Mouse (Mus musculus) stomach, embryonic 14.5 days (tissue): ENCODE measurements around the gene Rab42. TPM values are rescaled to one million over a fixed set of nuclear protein-coding genes. Genes with fewer than 3 reads are reported as not detected.
"Not testable (repeated sequence)": the region's sequence is repeated elsewhere in the genome, so short reads cannot be mapped to it uniquely, and the experiment has no call there.

Experiments
- ATAC-seq: fragments of 200-750 bp; cut with Nextera tagmentation; 2 replicates; pipeline ENCODE4 v1.8.0; 2017; ENCODE audit warnings: low read depth, moderate TSS enrichment; ENCODE audit not compliant: insufficient number of reproducible peaks, insufficient read depth, low FRiP score
- H3K27ac ChIP-seq: fragments of 300-500 bp; sonication (generic); 2 replicates; pipeline ENCODE4 v1.5.1; 2014; ENCODE audit warnings: mild to moderate bottlenecking, low read length, moderate library complexity, mixed read lengths
- H3K27me3 ChIP-seq: fragments of 300-500 bp; sonication (generic); 2 replicates; pipeline ENCODE4 v1.6.1; 2014; ENCODE audit warnings: low read length, control low read depth, mixed read lengths; ENCODE audit not compliant: control insufficient read depth, insufficient read depth
- H3K36me3 ChIP-seq: fragments of 300-500 bp; sonication (generic); 2 replicates; pipeline ENCODE4 v1.6.1; 2014; ENCODE audit warnings: mild to moderate bottlenecking, control low read depth, low read length, moderate library complexity, mixed read lengths; ENCODE audit not compliant: control insufficient read depth, insufficient read depth
- H3K4me1 ChIP-seq: fragments of 300-500 bp; sonication (generic); 2 replicates; pipeline ENCODE4 v1.6.1; 2014; ENCODE audit warnings: low read length, control low read depth, mixed read lengths; ENCODE audit not compliant: control insufficient read depth, insufficient read depth
- H3K4me2 ChIP-seq: fragments of 300-500 bp; sonication (generic); replicated peaks from 2 replicates; pipeline ENCODE4 v1.6.1; 2014; ENCODE audit warnings: low read depth, low read length, control low read depth
- H3K4me3 ChIP-seq: fragments of 300-500 bp; sonication (generic); 2 replicates; pipeline ENCODE4 v1.5.1; 2014; ENCODE audit warnings: low read depth, low read length, control low read depth
- H3K9ac ChIP-seq: fragments of 300-500 bp; sonication (generic); replicated peaks from 2 replicates; pipeline ENCODE4 v1.6.1; 2014; ENCODE audit warnings: low read depth, mild to moderate bottlenecking, control low read depth, low read length, moderate library complexity, mixed read lengths
- H3K9me3 ChIP-seq: fragments of 300-500 bp; sonication (generic); 2 replicates; pipeline ENCODE4 v1.6.1; 2016; ENCODE audit warnings: low read depth, low read length, control low read depth; ENCODE audit not compliant: control insufficient read depth
- WGBS: fragments of 180-500 bp; shearing (Covaris S2); extraction: QIAGEN DNeasy Blood & Tissue Kit; methylation state at CpG from one replicate; pipeline ENCODE4 v1.1.7; 2014; 5-methylcytosine and 5-hydroxymethylcytosine counted together
- polyA plus RNA-seq: library from polyadenylated mRNA; unstranded; fragments of >200 nt; fragmentation: Nextera tagmentation; extraction: Ambion mirVana; gene quantifications from 2 replicates; pipeline ENCODE4 v1.2.1, GENCODE M21; 2014

The Rab42 gene
- polyA plus RNA-seq, 1 experiment from 2014 or later: 2.6 TPM

GRCm38 (mm10) chr4:132295696-132296390 is 7.3 kb downstream of the Rab42 start:
- H3K4me1 ChIP-seq: no peaks in the 10 kb centered on the region
- H3K36me3 ChIP-seq: peaks cover 9% of the 10 kb centered on the region; the same call in 1 of the 2 replicates
- no peaks in the 10 kb centered on the region for H3K9me3 ChIP-seq
- WGBS: 46% methylated on average over 8 of the region's 8 CpGs
- H3K9ac ChIP-seq: no peak overlapping the region
- H3K4me2 ChIP-seq: no peak overlapping the region
- H3K27me3 ChIP-seq: no peaks in the 10 kb centered on the region
- no peak for ATAC-seq
- H3K4me3 ChIP-seq: no peak overlapping the region
- no peak overlapping the region for H3K27ac ChIP-seq

- Histone ChIP-seq H3K27me3 (no peaks in the 10 kb centered on the region), H3K27ac (no peak overlapping the region), H3K4me2 (no peak overlapping the region), H3K4me1 (no peaks in the 10 kb centered on the region), H3K36me3 (peaks cover 9% of the 10 kb centered on the region; the same call in 1 of the 2 replicates), H3K9me3 (no peaks in the 10 kb centered on the region), H3K4me3 (no peak overlapping the region), H3K9ac (no peak overlapping the region)
- ATAC-seq: 0 out of 2 replicates have a peak, but pooled peaks have one; percentile 10
- WGBS: 85% methylated on average over 7 of the region's 7 CpGs
Measured at GRCm38 (mm10) chr4:132293682-132294240, 9.4 kb downstream of the Rab42 start.

GRCm38 (mm10) chr4:132292988-132293387 is 10.2 kb downstream of the Rab42 start:
- ATAC-seq: no peak
- Histone ChIP-seq H3K4me2 (no peak overlapping the region), H3K9me3 (no peaks in the 10 kb centered on the region), H3K9ac (no peak overlapping the region), H3K27me3 (no peaks in the 10 kb centered on the region), H3K4me1 (no peaks in the 10 kb centered on the region), H3K4me3 (no peak overlapping the region), H3K36me3 (peaks cover 9% of the 10 kb centered on the region; the same call in 1 of the 2 replicates), H3K27ac (no peak overlapping the region)
- 42% methylated on average over 4 of the region's 4 CpGs for WGBS

GRCm38 (mm10) chr4:132291624-132292335 is 11.4 kb downstream of the Rab42 start:
- WGBS: 86% methylated on average over 12 of the region's 12 CpGs
- H3K9me3 ChIP-seq: no peaks in the 10 kb centered on the region
- no peak overlapping the region for H3K4me2 ChIP-seq
- H3K4me3 ChIP-seq: no peak overlapping the region
- H3K4me1 ChIP-seq: no peaks in the 10 kb centered on the region
- H3K27me3 ChIP-seq: no peaks in the 10 kb centered on the region
- H3K9ac ChIP-seq: no peak overlapping the region
- no peak overlapping the region for H3K27ac ChIP-seq
- H3K36me3 ChIP-seq: peaks cover 9% of the 10 kb centered on the region; the same call in 1 of the 2 replicates
- no peak for ATAC-seq

GRCm38 (mm10) chr4:132291056-132291455 is 12.1 kb downstream of the Rab42 start:
- H3K36me3 ChIP-seq: peaks cover 12% of the 10 kb centered on the region; the same call in 1 of the 2 replicates
- no peak overlapping the region for H3K27ac ChIP-seq
- H3K4me3 ChIP-seq: no peak overlapping the region
- H3K9me3 ChIP-seq: no peaks in the 10 kb centered on the region
- H3K4me1 ChIP-seq: no peaks in the 10 kb centered on the region
- no peak overlapping the region for H3K4me2 ChIP-seq
- H3K27me3 ChIP-seq: no peaks in the 10 kb centered on the region
- ATAC-seq: no peak
- no peak overlapping the region for H3K9ac ChIP-seq
- WGBS: 96% methylated on average over 4 of the region's 4 CpGs

GRCm38 (mm10) chr4:132288840-132289239 is 14.3 kb downstream of the Rab42 start:
- peaks cover 16% of the 10 kb centered on the region; the same call in 1 of the 2 replicates for H3K36me3 ChIP-seq
- H3K9ac ChIP-seq, ATAC-seq, H3K27me3 ChIP-seq, H3K27ac ChIP-seq, H3K9me3 ChIP-seq, H3K4me3 ChIP-seq, H3K4me1 ChIP-seq, H3K4me2 ChIP-seq: not testable (repeated sequence)
- 86% methylated on average over 2 of the region's 5 CpGs for WGBS

GRCm38 (mm10) chr4:132275949-132276348 is 27.2 kb downstream of the Rab42 start:
- 87% methylated on average over 3 of the region's 3 CpGs for WGBS
- Histone ChIP-seq H3K4me3 (no peak overlapping the region), H3K9me3 (no peaks in the 10 kb centered on the region), H3K27me3 (no peaks in the 10 kb centered on the region), H3K9ac (no peak overlapping the region), H3K36me3 (no peaks in the 10 kb centered on the region), H3K4me1 (peaks cover 5% of the 10 kb centered on the region; the same call in 1 of the 2 replicates), H3K27ac (no peak overlapping the region), H3K4me2 (no peak overlapping the region)
- no peak for ATAC-seq

GRCm38 (mm10) chr4:132274156-132274862 is 28.9 kb downstream of the Rab42 start, which contains the start of gene Taf12:
TSS of gene Taf12 (plus strand) at chr4:132274375.
- Histone ChIP-seq H3K27me3 (no peaks in the 10 kb centered on the region), H3K36me3 (no peaks in the 10 kb centered on the region), H3K4me1 (peaks cover 5% of the 10 kb centered on the region; the same call in 1 of the 2 replicates), H3K9me3 (no peaks in the 10 kb centered on the region), H3K9ac (peak within 1 kb of the TSS; percentile 87), H3K4me3 (peak within 1 kb of the TSS; percentile 88), H3K4me2 (peak within 1 kb of the TSS; percentile 95), H3K27ac (peak within 1 kb of the TSS; percentile 93)
- peak; percentile 92 for ATAC-seq
- WGBS: under 1% methylated on average over 48 of the region's 48 CpGs
